Mouse (Mus musculus): ENCODE data around the gene Arih2. TPM values are rescaled to one million over a fixed set of nuclear protein-coding genes. Genes with fewer than 3 reads are reported as not detected.

Gene Arih2
- polyA plus RNA-seq, 1 experiment from 2014 or later: 28.6 TPM

MicroRNAs encoded within 50 kb of the gene (microRNA counts, 519-probe panel; counts per million panel counts)
- microRNA mmu-miR-191: 4,877 counts per million, percentile 49 among the panel's probes with 10 or more counts
- 3,746 counts per million, percentile 27 among the panel's probes with 10 or more counts for microRNA mmu-miR-425

Small RNAs within 50 kb of the gene (microRNA-seq; reads per million reads assigned to microRNA genes)
- gene Gm24083 (not detected), gene Gm26298 (not detected), gene Mir191 (not detected), gene Mir425 (6,416 reads per million, percentile 90 among the genes with 10 or more reads in this experiment)

Other genes starting within 250 kb of the Arih2 start
- 0.30 and 0.35 TPM in 2 replicates for gene Ccdc36, start 220.9 kb downstream of the Arih2 start, polyA plus RNA-seq (2015; fragmentation: Nextera tagmentation; extraction: Ambion mirVana)
- not detected in 2 replicates for gene BC048562, start 212.9 kb downstream of the Arih2 start, polyA plus RNA-seq (2015; fragmentation: Nextera tagmentation; extraction: Ambion mirVana)
- 23.5 and 26.0 TPM in 2 replicates for gene Ccdc71, start 188.9 kb downstream of the Arih2 start, polyA plus RNA-seq (2015; fragmentation: Nextera tagmentation; extraction: Ambion mirVana)
- 12.3 and 12.8 TPM in 2 replicates for gene Klhdc8b, start 187.8 kb downstream of the Arih2 start, polyA plus RNA-seq (2015; fragmentation: Nextera tagmentation; extraction: Ambion mirVana)
- 5.3 and 6.4 TPM in 2 replicates for gene Lamb2, start 169.7 kb downstream of the Arih2 start, polyA plus RNA-seq (2015; fragmentation: Nextera tagmentation; extraction: Ambion mirVana)
- 26.0 and 27.0 TPM in 2 replicates for gene Usp19, start 158.8 kb downstream of the Arih2 start, polyA plus RNA-seq (2015; fragmentation: Nextera tagmentation; extraction: Ambion mirVana)
- 63.1 and 66.1 TPM in 2 replicates for gene Qars, start 141.7 kb downstream of the Arih2 start, polyA plus RNA-seq (2015; fragmentation: Nextera tagmentation; extraction: Ambion mirVana)
- gene Qrich1, start 132.6 kb downstream of the Arih2 start, polyA plus RNA-seq (2015; fragmentation: Nextera tagmentation; extraction: Ambion mirVana): 46.2 and 61.1 TPM in 2 replicates
- 153 and 166 TPM in 2 replicates for gene Impdh2, start 89.1 kb downstream of the Arih2 start, polyA plus RNA-seq (2015; fragmentation: Nextera tagmentation; extraction: Ambion mirVana)
- 27.5 and 35.5 TPM in 2 replicates for gene Ndufaf3, start 82.0 kb downstream of the Arih2 start, polyA plus RNA-seq (2015; fragmentation: Nextera tagmentation; extraction: Ambion mirVana)
- gene Dalrd3, start 79.5 kb downstream of the Arih2 start, polyA plus RNA-seq (2015; fragmentation: Nextera tagmentation; extraction: Ambion mirVana): 40.5 and 43.2 TPM in 2 replicates
- 16.4 and 18.3 TPM in 2 replicates for gene Wdr6, start 70.6 kb downstream of the Arih2 start, polyA plus RNA-seq (2015; fragmentation: Nextera tagmentation; extraction: Ambion mirVana)
- gene P4htm, start 51.7 kb downstream of the Arih2 start, polyA plus RNA-seq (2015; fragmentation: Nextera tagmentation; extraction: Ambion mirVana): 0.61 and 0.70 TPM in 2 replicates
- 25.6 and 26.5 TPM in 2 replicates for gene Slc25a20, start 12.7 kb upstream of the Arih2 start, polyA plus RNA-seq (2015; fragmentation: Nextera tagmentation; extraction: Ambion mirVana)
- 9.5 and 10.6 TPM in 2 replicates for gene Prkar2a, start 39.9 kb upstream of the Arih2 start, polyA plus RNA-seq (2015; fragmentation: Nextera tagmentation; extraction: Ambion mirVana)
- 11.5 and 11.6 TPM in 2 replicates for gene Ip6k2, start 134.4 kb upstream of the Arih2 start, polyA plus RNA-seq (2015; fragmentation: Nextera tagmentation; extraction: Ambion mirVana)
- 3.9 and 5.9 TPM in 2 replicates for gene Nckipsd, start 159.0 kb upstream of the Arih2 start, polyA plus RNA-seq (2015; fragmentation: Nextera tagmentation; extraction: Ambion mirVana)
- 0.03 TPM in 2 replicates for gene Celsr3, start 176.9 kb upstream of the Arih2 start, polyA plus RNA-seq (2015; fragmentation: Nextera tagmentation; extraction: Ambion mirVana)
- gene Slc26a6, start 203.9 kb upstream of the Arih2 start, polyA plus RNA-seq (2015; fragmentation: Nextera tagmentation; extraction: Ambion mirVana): 6.7 and 8.6 TPM in 2 replicates

All from liver, embryonic 13.5 days (tissue).